Mouse (Mus musculus): ENCODE results near the gene Sorbs2.

Sorbs2 gene

DNA sequence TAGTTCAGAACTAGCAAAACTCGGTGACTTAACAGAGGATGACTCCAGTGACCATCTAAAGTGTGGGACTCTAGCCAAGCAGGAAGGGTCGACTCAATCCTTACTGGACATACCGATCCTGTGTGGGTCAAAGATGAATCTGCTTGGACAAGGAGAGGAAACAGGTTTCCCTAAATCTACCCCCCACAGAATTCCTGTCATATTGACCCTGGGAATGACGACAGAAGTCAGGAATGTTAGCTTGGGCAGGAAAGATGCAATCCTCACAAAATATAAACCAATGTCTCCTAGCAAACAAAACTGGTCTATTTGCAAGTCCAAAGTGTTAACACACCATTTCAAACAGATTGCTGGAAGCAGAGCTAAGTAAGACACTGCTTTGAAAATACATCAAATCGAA, 118.8 kb downstream of the Sorbs2 start:
- no peak for DNase-seq (ENCODE audit: low spot score in 2 of 2)

DNA sequence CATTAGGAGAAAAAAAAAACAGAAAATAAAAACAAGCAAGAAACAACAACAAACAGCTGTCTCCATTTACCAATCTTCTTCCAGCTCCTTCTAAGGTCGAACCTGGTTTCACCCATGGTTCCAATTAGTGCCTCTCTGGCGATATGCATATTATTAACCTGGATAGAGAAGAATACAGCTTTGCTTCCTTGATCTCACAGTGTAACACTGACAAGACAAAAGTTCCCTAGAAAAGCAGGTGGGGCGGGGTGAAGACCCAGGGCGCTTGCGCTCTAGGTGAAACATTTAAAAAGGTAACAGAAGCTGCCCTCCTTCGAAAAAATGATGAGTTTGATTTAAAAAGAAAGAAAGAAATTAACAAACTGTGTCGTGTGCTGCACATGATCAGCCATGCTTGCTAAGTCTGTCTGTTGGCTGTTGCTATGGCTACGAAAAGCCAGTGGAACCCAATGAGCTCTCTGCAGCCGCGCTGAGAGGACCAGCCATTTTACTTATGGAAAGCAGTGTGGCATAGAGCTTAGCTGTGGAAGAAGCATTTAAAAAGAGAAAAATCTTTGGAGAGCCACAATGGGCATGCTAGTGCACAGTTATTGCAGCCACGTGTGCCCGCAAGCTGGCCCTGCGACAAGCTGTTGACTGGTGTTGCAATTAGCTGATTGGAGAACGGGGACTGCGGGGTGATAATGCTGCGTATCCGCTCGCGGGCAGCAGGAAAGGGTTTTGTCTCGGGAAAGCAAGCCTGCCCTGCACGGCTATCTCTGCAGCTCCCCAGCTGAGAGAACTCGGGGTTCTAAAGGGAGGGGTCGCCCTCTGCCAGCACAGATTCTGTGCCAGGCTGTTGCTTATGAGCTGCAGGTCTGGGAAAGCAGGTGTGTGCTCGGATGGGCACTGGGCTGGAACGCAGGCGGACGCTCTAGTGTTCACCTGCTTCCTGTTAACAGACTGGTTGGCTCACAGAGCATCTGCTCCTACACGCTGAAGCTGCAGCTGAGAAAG, 120.0 kb downstream of the Sorbs2 start:
- peak; percentile 72 to 81 for DNase-seq (ENCODE audit: low spot score in 2 of 2)

GRCm38 (mm10) chr8:45628421-45629065, 121.0 kb downstream of the Sorbs2 start:
- no peak for DNase-seq (ENCODE audit: low spot score in 2 of 2)

DNA sequence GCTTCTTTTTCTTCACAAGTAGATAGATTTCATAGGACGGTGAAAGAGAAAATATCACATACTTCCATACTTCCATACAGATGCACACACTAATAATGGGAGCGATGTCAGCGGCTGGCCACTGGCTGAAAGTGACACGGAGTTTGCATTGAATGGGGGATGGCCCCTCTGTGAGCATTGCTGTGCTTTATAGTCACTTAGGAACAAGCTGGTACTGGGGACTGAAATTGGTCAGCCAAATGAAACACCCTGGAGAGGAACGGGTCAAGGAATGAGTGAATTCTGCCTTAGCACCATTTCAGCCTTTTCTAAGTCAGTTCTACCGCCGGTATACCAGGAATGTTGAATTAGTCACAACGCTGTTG, 121.5 kb downstream of the Sorbs2 start:
- DNase-seq (ENCODE audit: low spot score in 2 of 2): no peak

DNA sequence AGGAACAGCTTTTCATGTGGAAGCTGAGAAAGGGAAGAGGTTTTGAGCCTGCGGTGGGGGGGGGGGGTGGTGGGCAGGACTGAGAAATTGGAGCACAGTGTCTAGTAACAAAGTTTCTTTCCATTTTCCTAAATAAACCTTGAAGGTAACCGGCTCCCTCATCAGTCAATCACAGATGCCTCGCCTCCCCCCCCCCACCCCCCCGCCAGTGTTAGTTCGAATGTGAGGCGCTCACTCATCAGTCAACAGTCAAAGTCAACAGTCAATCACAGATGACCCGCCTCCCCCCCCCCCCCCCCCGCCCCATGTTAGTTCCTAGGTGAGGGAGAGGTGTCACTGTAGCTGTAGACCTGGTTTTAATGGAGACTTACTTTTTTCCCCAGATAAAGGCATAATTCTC, 123.4 kb downstream of the Sorbs2 start:
- no peak for DNase-seq (ENCODE audit: low spot score in 2 of 2)

- no peak for DNase-seq (ENCODE audit: low spot score in 2 of 2)
These were observed 127.6 kb downstream of the Sorbs2 start for GRCm38 (mm10) chr8:45635155-45635554.

DNA sequence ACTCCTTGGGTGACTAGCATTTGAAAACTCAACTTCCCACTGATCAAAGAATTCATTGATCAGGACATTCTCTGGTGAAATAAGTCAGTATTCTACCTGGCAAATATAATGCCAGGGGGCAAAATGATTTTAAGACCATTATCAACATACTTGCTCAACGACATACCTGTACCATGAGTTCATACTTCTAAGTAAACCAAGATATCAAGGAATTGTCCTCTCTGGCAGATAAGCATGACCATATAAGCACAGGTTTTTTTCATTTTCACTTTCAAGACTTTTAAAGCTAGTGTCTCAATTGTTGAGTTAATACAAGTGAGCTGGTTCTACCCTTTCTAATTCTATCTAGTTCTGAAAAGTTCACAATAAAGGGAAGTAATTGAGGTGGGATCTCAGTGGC, 130.2 kb downstream of the Sorbs2 start:
- no peak for DNase-seq (ENCODE audit: low spot score in 2 of 2)

DNA sequence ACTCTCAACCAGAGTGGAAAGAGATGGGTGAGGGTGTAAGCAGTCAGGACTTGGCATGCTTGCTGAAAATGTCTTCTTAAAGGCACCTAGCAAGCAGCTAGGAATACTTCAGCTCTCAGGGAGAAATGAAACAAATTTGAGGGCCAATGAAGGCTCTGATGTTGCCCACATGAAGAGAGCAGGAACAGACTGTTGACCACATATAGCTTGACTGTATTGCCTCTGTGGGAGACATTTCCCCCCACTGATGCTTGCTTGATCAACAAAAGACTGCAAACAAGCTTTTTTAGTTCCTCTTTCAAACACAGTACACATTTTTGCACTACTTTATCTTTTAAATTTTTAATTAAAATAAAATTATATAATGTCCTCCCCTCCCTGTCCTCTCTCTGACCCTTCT, 131.9 kb downstream of the Sorbs2 start:
- DNase-seq (ENCODE audit: low spot score in 2 of 2): no peak

- DNase-seq (ENCODE audit: low spot score in 2 of 2): no peak
These were observed 137.1 kb downstream of the Sorbs2 start for GRCm38 (mm10) chr8:45644651-45645050.

- no peak for DNase-seq (ENCODE audit: low spot score in 2 of 2)
These were observed 141.5 kb downstream of the Sorbs2 start for GRCm38 (mm10) chr8:45649063-45649462.

- no peak for DNase-seq (ENCODE audit: low spot score in 2 of 2)
These were observed 142.4 kb downstream of the Sorbs2 start for GRCm38 (mm10) chr8:45649966-45650365.

- no peak for DNase-seq (ENCODE audit: low spot score in 2 of 2)
These were observed 150.4 kb downstream of the Sorbs2 start for GRCm38 (mm10) chr8:45658021-45658420.

- no peak for DNase-seq (ENCODE audit: low spot score in 2 of 2)
These were observed 151.1 kb downstream of the Sorbs2 start for GRCm38 (mm10) chr8:45658458-45659325.

GRCm38 (mm10) chr8:45659473-45659872, 151.9 kb downstream of the Sorbs2 start:
- DNase-seq (ENCODE audit: low spot score in 2 of 2): no peak

DNA sequence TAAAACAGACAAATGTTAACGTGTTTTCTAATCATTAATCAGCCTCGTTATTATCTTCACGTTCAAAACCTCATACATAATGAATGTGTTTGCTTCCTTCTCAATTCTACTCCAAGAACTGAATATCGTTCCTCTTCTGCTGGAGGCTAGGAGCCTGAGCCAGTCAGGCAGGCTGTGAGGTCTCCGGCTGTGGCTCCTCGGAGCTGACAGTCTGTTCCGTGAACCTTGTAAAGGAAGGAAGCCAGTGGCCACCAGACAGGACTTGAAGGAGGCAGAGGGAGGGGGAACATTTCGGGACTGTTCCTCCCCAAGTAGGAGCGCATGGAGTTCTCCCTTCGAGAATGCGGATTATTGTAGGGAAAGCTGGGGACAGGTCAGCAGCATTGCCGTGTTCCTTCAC, 153.0 kb downstream of the Sorbs2 start:
- DNase-seq (ENCODE audit: low spot score in 2 of 2): no peak

- no peak for DNase-seq (ENCODE audit: low spot score in 2 of 2)
These were observed 154.0 kb downstream of the Sorbs2 start for GRCm38 (mm10) chr8:45661605-45662004.

DNA sequence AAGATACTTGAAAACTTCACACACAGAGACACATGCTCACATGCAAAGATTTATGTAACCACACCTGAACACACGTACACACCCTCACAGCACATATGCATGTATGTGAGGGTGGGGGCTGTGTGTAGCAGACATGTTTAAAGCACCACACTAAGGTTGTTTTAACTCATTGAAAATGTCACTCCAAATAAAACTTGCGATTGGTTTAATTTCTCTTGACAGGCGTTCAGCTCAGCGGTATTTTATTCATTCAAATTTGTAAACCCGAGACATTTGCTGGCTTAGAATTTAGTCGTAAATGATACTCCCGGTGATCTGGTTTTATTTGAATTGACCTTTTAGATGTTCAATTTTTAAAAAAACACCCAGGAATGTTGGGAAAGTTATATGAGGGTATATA, 158.6 kb downstream of the Sorbs2 start:
- DNase-seq (ENCODE audit: low spot score in 2 of 2): no peak

DNA sequence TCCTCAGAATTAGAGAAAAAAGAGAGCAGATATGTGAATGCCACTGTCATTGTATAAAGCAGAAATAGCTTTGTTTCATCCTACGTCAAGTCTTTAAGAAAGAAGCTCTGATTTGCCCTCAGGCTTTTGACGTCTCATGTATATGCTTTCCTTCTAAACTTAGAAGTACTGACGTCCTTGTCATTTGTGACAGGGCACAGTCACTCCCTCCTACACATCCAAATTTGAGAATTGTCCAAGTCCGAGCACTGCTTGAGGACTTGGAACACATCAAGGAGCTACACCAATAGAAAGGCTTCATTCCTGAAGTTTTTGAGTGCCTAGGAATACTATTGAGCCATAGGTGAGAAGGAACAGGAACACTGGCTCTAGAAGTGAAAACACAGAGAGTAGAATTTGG, 165.6 kb downstream of the Sorbs2 start:
- peak in 1 of 2 experiments; percentile 29 for DNase-seq (ENCODE audit: low spot score in 2 of 2)

DNA sequence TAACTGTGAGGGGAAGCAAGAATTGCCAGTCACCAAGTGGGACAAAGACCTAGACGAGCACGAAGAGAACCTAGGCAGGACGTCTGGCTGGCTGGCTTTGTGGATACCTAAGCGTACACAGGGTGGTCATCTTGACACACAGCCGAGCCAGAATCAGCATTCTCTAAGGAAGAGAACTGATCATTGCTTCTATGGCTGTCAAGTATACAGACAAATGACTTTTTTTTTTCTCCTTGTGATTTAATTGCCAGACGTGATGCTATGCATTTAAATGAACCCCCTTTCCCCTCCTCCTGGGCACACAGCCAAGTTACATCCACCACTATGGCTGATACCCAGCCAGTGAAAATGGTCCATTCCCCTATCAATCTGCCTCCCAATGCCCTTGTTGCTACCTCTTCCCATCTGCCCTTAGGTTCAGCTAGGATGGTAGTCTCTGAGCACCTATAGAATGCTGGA, 168.3 kb downstream of the Sorbs2 start:
- DNase-seq (ENCODE audit: low spot score in 2 of 2): no peak

DNA sequence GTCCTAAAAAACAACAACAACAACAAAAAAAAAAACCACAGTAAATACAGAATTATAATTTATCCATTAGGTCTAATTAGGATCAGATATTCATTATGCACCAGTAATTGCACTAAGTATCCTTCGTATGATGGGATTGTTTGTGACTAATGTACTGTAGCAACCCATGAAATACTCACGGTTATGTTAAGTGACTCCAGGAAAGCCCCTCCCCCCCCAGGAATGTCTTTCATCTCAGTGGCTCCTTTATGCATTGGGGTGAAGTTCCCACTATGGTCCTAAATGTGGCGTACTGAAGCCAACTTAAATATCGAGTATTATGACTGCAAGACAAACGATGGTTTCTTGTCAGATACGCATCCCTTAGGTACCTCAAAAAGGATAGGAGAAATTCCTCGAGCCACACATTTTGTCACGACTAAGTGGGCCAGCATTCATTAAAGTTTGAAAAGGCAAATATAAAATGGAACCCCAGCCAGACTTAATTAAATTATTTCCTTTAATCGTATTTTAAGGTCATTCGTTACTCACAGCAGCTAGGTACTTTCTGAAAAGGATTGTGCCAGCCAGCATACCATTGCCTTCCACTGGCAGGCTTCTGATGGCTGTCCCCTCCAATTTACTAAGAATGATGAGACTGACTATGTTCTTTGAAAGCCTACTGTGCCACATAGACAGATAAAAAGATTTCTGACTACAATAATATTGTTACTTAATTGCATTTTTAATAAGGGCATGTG, 169.7 kb downstream of the Sorbs2 start:
- DNase-seq (ENCODE audit: low spot score in 2 of 2): no peak

DNA sequence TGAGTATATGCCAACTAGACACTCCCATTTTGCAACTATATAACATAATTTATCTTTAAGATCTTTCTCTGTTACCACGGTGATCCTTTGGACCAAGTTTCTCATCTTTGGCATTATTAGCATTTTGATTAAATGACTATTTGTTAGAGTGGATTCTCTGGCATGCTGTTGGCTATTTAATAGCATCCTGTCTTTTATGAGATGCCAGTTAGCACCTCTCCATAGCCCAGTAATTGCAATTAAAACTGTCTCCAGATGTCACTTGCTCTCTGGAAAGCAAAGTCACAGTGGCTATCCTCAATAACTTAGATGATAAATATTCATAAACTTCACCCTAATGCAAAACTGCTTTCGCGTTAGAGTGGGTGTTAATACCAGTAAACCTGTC, 170.3 kb downstream of the Sorbs2 start:
- DNase-seq (ENCODE audit: low spot score in 2 of 2): no peak

All from left cerebral cortex, adult 9 months (tissue).